Mouse (Mus musculus) midbrain, postnatal 0 days (tissue): ENCODE measurements around the gene Gpr179. TPM values are rescaled to one million over a fixed set of nuclear protein-coding genes. Genes with fewer than 3 reads are reported as not detected.

Experiments
- ATAC-seq: fragments of 200-750 bp; cut with Nextera tagmentation; 2 replicates; pipeline ENCODE4 v1.8.0; 2017; ENCODE audit warnings: moderate number of reproducible peaks, mild to moderate bottlenecking, moderate TSS enrichment, moderate library complexity; ENCODE audit not compliant: low FRiP score
- DNase-seq: peaks from one replicate; pipeline ENCODE4 v3.0.0-alpha.2; 2015; ENCODE audit warnings: low spot score
- H3K27ac ChIP-seq: fragments of 300-500 bp; sonication (generic); 2 replicates; pipeline ENCODE4 v1.5.1; 2014; ENCODE audit warnings: low read depth, mild to moderate bottlenecking, low read length, mixed read lengths
- H3K27me3 ChIP-seq: fragments of 300-500 bp; sonication (generic); 2 replicates; pipeline ENCODE4 v1.6.1; 2014; ENCODE audit warnings: low read length, control low read depth, mixed read lengths; ENCODE audit not compliant: insufficient read depth
- H3K36me3 ChIP-seq: fragments of 300-500 bp; sonication (generic); 2 replicates; pipeline ENCODE4 v1.6.1; 2014; ENCODE audit warnings: low read length, control low read depth, mixed read lengths; ENCODE audit not compliant: insufficient read depth
- H3K4me1 ChIP-seq: fragments of 300-500 bp; sonication (generic); 2 replicates; pipeline ENCODE4 v1.6.1; 2014; ENCODE audit warnings: mild to moderate bottlenecking, control low read depth, antibody characterized with exemption, low read length, mixed read lengths; ENCODE audit not compliant: insufficient read depth
- H3K4me2 ChIP-seq: fragments of 300-500 bp; sonication (generic); 2 replicates; pipeline ENCODE4 v1.6.1; 2014; ENCODE audit warnings: low read depth, mild to moderate bottlenecking, low read length, mixed read lengths; ENCODE audit not compliant: poor library complexity, severe bottlenecking
- H3K4me3 ChIP-seq: fragments of 300-500 bp; sonication (generic); 2 replicates; pipeline ENCODE4 v1.5.1; 2014; ENCODE audit warnings: low read depth, mild to moderate bottlenecking, low read length, moderate library complexity
- H3K9ac ChIP-seq: fragments of 300-500 bp; sonication (generic); replicated peaks from 2 replicates; pipeline ENCODE4 v1.6.1; 2014; ENCODE audit warnings: mild to moderate bottlenecking, low read length, moderate library complexity, mixed read lengths; ENCODE audit not compliant: poor library complexity, severe bottlenecking
- H3K9me3 ChIP-seq: fragments of 300-500 bp; sonication (generic); 2 replicates; pipeline ENCODE4 v1.6.1; 2016; ENCODE audit warnings: low read length, control low read depth
- CTCF ChIP-seq: IDR thresholded peaks from 2 replicates; pipeline ENCODE4 v1.5.1; 2016; ENCODE audit warnings: antibody characterized with exemption, mild to moderate bottlenecking
- WGBS: fragments of 180-500 bp; shearing (Covaris S2); extraction: QIAGEN DNeasy Blood & Tissue Kit; methylation state at CpG from one replicate; pipeline ENCODE4 v1.1.7; 2014; 5-methylcytosine and 5-hydroxymethylcytosine counted together
- polyA plus RNA-seq: library from polyadenylated mRNA; unstranded; fragments of >200 nt; fragmentation: Nextera tagmentation; extraction: Ambion mirVana; gene quantifications from 2 replicates; pipeline ENCODE4 v1.2.1, GENCODE M21; 2015
- total RNA-seq: library from RNA; depleted of rRNA; stranded (reverse); fragments of >200 nt; gene quantifications from 2 replicates; pipeline ENCODE4 v1.2.3, GENCODE M21; 2014

The Gpr179 gene
- total and polyA plus RNA-seq, 2 experiments from 2014 or later: 0.71 to 0.78 TPM

- H3K4me3 ChIP-seq: no peak overlapping the region
- DNase-seq: no peak
- TF ChIP-seq CTCF: no peak
- no peak overlapping the region for H3K27ac ChIP-seq
- H3K36me3 ChIP-seq: 0 out of 2 replicates have a peak, but pooled peaks cover 2% of the 10 kb centered on the region
- H3K4me1 ChIP-seq: no peaks in the 10 kb centered on the region
- H3K4me2 ChIP-seq: no peak overlapping the region
- H3K9me3 ChIP-seq: no peaks in the 10 kb centered on the region
- no peak for ATAC-seq
- no peak overlapping the region for H3K9ac ChIP-seq
- 44% methylated on average over 8 of the region's 8 CpGs for WGBS
- H3K27me3 ChIP-seq: no peaks in the 10 kb centered on the region
Measured at GRCm38 (mm10) chr11:97343175-97343574, 8.7 kb downstream of the Gpr179 start.

DNA sequence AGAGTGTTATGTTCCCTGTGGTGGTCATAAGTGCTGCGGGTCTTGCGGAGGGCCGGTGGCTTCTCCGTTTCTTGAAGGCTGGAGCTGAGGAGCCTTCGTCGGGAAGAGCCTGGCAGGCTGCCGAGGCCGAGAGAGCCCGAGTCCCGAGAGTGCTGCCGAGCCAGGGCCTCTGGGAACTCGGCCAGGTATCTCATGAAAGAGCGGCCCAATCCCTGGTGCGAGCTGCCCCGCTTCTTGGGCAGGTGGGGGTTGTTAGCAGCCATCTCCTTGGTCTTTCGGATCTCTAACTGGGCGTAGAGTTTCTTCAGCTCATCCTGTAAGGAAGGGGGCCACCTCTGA lies 12.9 kb downstream of the Gpr179 start:
- H3K4me1 ChIP-seq: no peaks in the 10 kb centered on the region
- H3K9me3 ChIP-seq: no peaks in the 10 kb centered on the region
- 0 out of 2 replicates have a peak overlapping the region, but pooled peaks have one; percentile 18 for H3K27ac ChIP-seq
- no peak overlapping the region for H3K9ac ChIP-seq
- H3K36me3 ChIP-seq: 0 out of 2 replicates have a peak, but pooled peaks cover 2% of the 10 kb centered on the region
- DNase-seq (peak; percentile 78), ATAC-seq (no peak)
- WGBS: 43% methylated on average over 17 of the region's 17 CpGs
- no peak for TF ChIP-seq CTCF
- no peaks in the 10 kb centered on the region for H3K27me3 ChIP-seq
- H3K4me2 ChIP-seq: no peak overlapping the region
- no peak overlapping the region for H3K4me3 ChIP-seq

GRCm38 (mm10) chr11:97338302-97338976 lies 13.4 kb downstream of the Gpr179 start:
- no peak for ATAC-seq
- 0 out of 2 replicates have a peak overlapping the region, but pooled peaks have one; percentile 18 for H3K27ac ChIP-seq
- H3K4me3 ChIP-seq: no peak overlapping the region
- H3K27me3 ChIP-seq: no peaks in the 10 kb centered on the region
- no peak overlapping the region; the same call in 1 of the 2 replicates for H3K4me2 ChIP-seq
- 62% methylated on average over 20 of the region's 21 CpGs for WGBS
- H3K9ac ChIP-seq: no peak overlapping the region
- no peaks in the 10 kb centered on the region for H3K4me1 ChIP-seq
- H3K36me3 ChIP-seq: 0 out of 2 replicates have a peak, but pooled peaks cover 2% of the 10 kb centered on the region
- TF ChIP-seq CTCF: no peak
- DNase-seq: peak; percentile 12
- no peaks in the 10 kb centered on the region for H3K9me3 ChIP-seq

DNA sequence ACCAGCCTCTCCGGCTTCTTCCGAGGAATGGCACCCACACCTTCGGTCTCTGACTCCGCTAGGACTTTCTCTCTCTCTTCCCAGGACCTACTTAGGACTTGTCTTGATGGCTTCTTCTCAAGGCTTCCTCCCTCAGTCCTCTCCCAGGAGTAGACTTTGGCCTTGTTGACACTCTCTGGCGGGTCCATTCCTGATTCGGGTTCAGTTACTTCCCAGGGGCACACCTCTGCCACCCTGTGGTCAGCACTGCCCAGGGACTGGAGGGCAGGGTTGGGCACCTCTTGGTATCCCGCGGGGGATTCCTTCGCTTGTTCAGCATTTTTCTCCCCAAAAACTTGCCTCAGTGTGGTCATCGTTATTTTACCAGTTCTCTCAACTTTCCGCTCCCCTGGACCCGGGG lies 14.5 kb downstream of the Gpr179 start:
- Histone ChIP-seq H3K9me3 (no peaks in the 10 kb centered on the region), H3K4me2 (no peak overlapping the region), H3K27me3 (no peaks in the 10 kb centered on the region), H3K36me3 (peaks cover 2% of the 10 kb centered on the region; the same call in 1 of the 2 replicates), H3K4me3 (no peak overlapping the region), H3K9ac (no peak overlapping the region), H3K4me1 (no peaks in the 10 kb centered on the region), H3K27ac (no peak overlapping the region)
- no peak for DNase-seq
- ATAC-seq: no peak
- WGBS: 86% methylated on average over 12 of the region's 12 CpGs
- TF ChIP-seq CTCF: no peak

DNA sequence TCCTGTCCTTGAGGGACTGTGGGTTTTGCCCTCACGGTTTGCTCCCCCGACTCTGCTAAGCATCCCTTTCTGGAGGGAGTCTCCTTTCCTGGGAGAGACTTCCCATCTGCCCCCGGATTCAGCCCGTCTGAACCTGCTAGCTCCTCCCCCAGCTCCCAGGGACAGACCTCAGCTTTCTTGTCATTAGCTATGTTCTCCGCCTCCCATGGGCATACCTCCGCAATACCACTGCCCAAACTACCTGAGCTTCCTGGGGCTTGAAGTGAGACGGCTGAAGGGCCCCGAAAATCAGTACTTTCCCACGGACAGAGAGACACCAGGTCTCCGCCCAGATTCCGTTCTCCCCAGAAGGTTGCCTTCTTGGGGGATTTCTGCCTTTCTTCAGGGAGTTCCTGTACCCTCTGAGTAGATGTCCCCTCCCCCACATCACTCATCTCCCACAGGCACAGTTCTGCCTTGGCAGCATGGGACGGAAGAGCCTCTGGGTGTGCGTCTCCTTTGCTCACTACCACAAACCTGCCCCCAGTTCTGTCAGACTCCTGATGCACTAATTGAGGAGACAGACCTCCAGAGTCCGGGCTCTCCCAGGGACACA lies 15.0 kb downstream of the Gpr179 start:
- TF ChIP-seq CTCF: no peak
- Histone ChIP-seq H3K27ac (no peak overlapping the region), H3K9ac (no peak overlapping the region), H3K4me1 (no peaks in the 10 kb centered on the region), H3K9me3 (no peaks in the 10 kb centered on the region), H3K4me3 (no peak overlapping the region), H3K36me3 (peaks cover 2% of the 10 kb centered on the region; the same call in 1 of the 2 replicates), H3K4me2 (no peak overlapping the region), H3K27me3 (no peaks in the 10 kb centered on the region)
- no peak for ATAC-seq
- 75% methylated on average over 14 of the region's 14 CpGs for WGBS
- no peak for DNase-seq

DNA sequence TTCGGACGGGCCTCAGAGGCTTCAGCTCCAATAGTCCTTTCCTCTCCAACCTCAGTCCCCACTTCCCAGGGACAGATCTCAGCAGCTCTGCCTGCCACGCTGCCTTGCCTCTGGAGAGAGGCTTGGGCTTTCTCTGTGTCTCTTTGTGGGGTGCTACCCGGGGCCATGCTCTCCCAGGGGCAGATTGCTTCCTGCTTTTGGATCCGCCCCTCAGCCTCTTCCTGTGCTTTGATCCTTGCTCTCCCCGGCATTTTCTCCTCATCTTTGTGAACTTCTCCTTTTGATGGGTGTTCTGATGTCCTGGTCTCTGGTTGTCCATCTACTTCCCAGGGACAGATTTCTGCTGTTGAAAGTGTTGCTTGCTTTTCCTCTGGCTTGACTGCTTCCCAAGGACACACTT lies 15.6 kb downstream of the Gpr179 start:
- Histone ChIP-seq H3K27me3 (no peaks in the 10 kb centered on the region), H3K4me1 (no peaks in the 10 kb centered on the region), H3K9me3 (no peaks in the 10 kb centered on the region), H3K36me3 (peaks cover 2% of the 10 kb centered on the region; the same call in 1 of the 2 replicates), H3K4me2 (no peak overlapping the region), H3K4me3 (no peak overlapping the region), H3K27ac (no peak overlapping the region), H3K9ac (no peak overlapping the region)
- no peak for TF ChIP-seq CTCF
- ATAC-seq: no peak
- WGBS: 61% methylated on average over 6 of the region's 6 CpGs
- DNase-seq: no peak
